In genomic region chr14:99748166-99748565, GRCm38 (mm10) we compare ENCODE assay signal across 11 mouse cellular contexts.
A peak's percentile ranks its signal among the peaks of the same experiment; 100 is the strongest.
DNase-seq lines count a peak whose midpoint lies in the region; ATAC-seq and TF ChIP-seq lines count a peak whose summit lies in the region.
"Had no signal": no experiment of that assay in that cellular context is flagged by ENCODE, and none has a peak within 500 bp of the region (broad histone marks: within the 10 kb centered on the region; RNA-seq: fewer than 3 reads in every experiment).

No protein-coding gene starts in this region.

- 0 out of 2 replicates have a peak, but pooled peaks cover 4% of the 10 kb centered on the region for H3K4me1 ChIP-seq in midbrain, postnatal 0 days (ENCODE audit: insufficient read depth, low read length)

- no peaks in the 10 kb centered on the region for H3K27me3 ChIP-seq in midbrain, postnatal 0 days (ENCODE audit: insufficient read depth, low read length)

- peak; percentile 49 for DNase-seq in Muller cell, postnatal 12 days (ENCODE audit: inconsistent ontology term)
- peak; percentile 88 for DNase-seq in brain, adult 2 months (ENCODE audit: low read depth, low spot score)
- DNase-seq in layer of hippocampus, adult 2 months (ENCODE audit: low spot score in 2 of 2): peak; percentile 41 to 60
- DNase-seq in midbrain, postnatal 0 days (ENCODE audit: low spot score): peak; percentile 66
- no peak for DNase-seq in thymus, adult 18-20 months
- no peak for DNase-seq in adrenal gland, adult 18-20 months (ENCODE audit: low spot score in 2 of 2)
- DNase-seq in heart, postnatal 36 days: no peak
- DNase-seq in thymus, postnatal 14 days: no peak
- DNase-seq: cerebellum, adult 2 months; lung, postnatal 36 days; retina, postnatal 1 day had no signal

- H3K4me2 ChIP-seq in midbrain, postnatal 0 days (ENCODE audit: low read depth, low read length, poor library complexity, severe bottlenecking): no peak overlapping the region

- ATAC-seq in midbrain, postnatal 0 days (ENCODE audit: low FRiP score): no peak

- no peak overlapping the region for H3K9ac ChIP-seq in midbrain, postnatal 0 days (replicated peaks; ENCODE audit: low read length, poor library complexity, severe bottlenecking)

- WGBS in midbrain, postnatal 0 days: 51% methylated on average over 17 of the region's 17 CpGs

- H3K9me3 ChIP-seq in midbrain, postnatal 0 days (ENCODE audit: low read length): no peaks in the 10 kb centered on the region

- peak overlapping the region; percentile 34 for H3K4me3 ChIP-seq in layer of hippocampus, adult 2 months
- H3K4me3 ChIP-seq in midbrain, postnatal 0 days (ENCODE audit: low read depth, low read length): no peak overlapping the region

- intact Hi-C loops in heart, postnatal 36 days (cut with DNase I): no loop called here

- no peak for TF ChIP-seq CTCF in layer of hippocampus, adult 2 months (conservative IDR thresholded peaks at IDR 0.05)
- TF ChIP-seq CTCF in midbrain, postnatal 0 days (IDR thresholded peaks at IDR 0.05): no peak

- no peaks in the 10 kb centered on the region for H3K36me3 ChIP-seq in midbrain, postnatal 0 days (ENCODE audit: insufficient read depth, low read length)

- peak overlapping the region; percentile 74; the same call in 1 of the 2 replicates for H3K27ac ChIP-seq in layer of hippocampus, adult 2 months
- no peak overlapping the region for H3K27ac ChIP-seq in midbrain, postnatal 0 days (ENCODE audit: low read depth, low read length)

Comparison
In these comparisons a context has a peak if more than half of its experiments do, and no peak if none do; other contexts are left out.
1. DNase-seq: peak in Muller cell, postnatal 12 days (single experiment), brain, adult 2 months (single experiment), layer of hippocampus, adult 2 months (2 of 2) and midbrain, postnatal 0 days (single experiment); none in thymus, adult 18-20 months (0 of 2), adrenal gland, adult 18-20 months (0 of 2), heart, postnatal 36 days (0 of 2) and thymus, postnatal 14 days (single experiment).